Mouse (Mus musculus): ENCODE results near the gene Ppp1r3g. TPM values are rescaled to one million over a fixed set of nuclear protein-coding genes. Genes with fewer than 3 reads are reported as not detected.
A peak's percentile ranks its signal among the peaks of the same experiment; 100 is the strongest.
"Not testable (repeated sequence)": the region's sequence is repeated elsewhere in the genome, so short reads cannot be mapped to it uniquely, and the experiment has no call there.

The Ppp1r3g gene
- total RNA-seq (2022), result 1 to 10 TPM in 2 of 4 experiments, under 1 TPM in 2; 0.40 to 1.6 (median 0.98) TPM

DNA sequence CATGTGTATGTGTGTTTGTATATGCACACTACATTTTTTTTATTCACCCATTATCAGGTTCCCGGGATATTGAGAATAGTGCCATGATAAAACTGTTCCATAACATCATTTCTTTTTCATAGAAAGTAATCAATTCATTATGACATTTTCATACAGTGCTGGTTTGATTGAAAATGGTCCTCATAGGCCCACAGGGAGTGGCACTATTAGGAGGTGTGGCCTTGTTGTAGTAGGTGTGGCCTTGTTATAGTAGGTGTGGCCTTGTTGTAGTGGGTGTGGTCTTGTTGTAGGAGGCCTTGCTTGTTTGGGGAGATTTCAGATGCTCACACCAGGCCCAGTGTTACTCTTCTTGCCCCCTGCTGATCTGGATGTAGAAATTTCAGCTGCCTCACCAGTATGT, at the start of gene Ppp1r3g:
TSS of gene Ppp1r3g (plus strand) at position 301 of the 400 bp plus-strand sequence.
- no peak for DNase-seq (ENCODE audit: low spot score)

DNA sequence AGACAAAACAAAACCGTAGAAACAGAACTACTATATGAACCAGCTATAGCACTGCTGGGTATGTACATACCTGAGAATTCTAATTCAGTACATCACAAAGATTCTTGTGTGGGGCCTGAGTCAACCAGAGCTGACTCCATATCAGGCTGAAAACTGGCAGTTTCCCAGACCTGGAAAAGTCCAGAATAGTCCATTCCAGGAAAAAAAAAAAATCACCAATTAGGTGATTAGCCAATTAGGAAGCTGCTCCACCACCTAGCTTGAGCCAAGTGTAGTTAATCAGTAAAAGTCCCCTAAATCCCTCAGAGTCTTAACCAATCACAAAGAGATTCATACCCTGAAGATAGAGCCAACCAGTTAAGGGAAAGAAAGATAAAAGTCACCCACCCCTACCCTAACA, 47.2 kb upstream of the Ppp1r3g start:
- no peak for DNase-seq (ENCODE audit: low spot score)

DNA sequence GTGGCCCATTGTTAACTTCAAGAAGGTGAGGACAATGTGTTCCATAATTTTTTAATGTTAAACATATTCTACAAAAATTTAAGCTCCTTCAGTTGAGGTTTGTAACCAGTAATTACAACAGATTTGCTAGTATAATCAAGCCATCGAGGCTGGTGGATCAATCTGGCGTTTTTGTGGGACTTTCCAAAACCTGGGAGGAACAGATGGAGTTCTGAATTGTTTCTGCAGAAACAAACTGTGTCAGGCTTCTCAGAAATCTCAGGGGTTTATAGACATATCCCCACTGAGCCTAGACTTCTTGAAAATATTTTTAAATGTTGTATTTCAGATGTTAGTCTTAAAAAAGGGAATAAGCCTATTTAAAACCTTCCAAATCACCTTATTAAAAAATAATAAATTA, 20.6 kb upstream of the Ppp1r3g start:
- DNase-seq (ENCODE audit: low spot score), result no peak

DNA sequence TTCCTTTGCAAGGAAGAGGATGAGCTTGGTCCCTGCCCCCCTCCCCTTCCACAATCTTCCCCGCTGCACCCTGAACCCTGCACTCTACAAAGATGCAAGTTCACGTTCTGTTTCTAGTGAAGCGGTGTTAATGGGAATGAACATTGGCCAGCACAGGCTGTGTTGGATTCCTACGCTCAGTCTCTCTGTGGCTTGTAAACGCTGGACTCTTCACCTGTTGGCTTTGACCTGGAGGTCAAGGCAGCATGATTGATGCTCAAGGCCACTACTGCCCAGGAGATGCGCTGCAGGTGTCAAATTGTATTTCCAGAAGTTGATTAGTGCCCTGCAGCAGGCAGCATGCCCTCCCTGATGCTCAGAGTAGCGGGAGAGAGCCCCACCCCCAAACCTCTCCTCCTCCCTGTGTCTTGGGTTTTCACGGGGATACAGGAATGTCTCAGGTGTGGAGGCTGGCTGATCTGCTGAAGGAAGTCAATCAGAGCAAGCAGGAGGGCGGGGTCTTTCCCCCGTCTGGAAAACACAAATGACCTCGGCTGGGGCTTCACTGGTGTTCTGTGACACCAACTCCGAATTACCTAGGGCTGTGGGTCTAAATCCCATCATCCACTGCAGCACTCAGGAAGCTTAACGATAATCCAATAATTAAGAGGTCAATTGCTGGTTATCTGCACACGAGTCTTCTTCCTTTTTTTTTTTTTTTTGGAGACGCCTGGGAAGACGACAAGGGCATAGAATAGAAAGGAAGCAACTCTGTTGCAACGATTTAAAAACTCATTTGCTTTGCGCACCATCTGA, 18.6 kb upstream of the Ppp1r3g start:
- no peak for DNase-seq (ENCODE audit: low spot score)

DNA sequence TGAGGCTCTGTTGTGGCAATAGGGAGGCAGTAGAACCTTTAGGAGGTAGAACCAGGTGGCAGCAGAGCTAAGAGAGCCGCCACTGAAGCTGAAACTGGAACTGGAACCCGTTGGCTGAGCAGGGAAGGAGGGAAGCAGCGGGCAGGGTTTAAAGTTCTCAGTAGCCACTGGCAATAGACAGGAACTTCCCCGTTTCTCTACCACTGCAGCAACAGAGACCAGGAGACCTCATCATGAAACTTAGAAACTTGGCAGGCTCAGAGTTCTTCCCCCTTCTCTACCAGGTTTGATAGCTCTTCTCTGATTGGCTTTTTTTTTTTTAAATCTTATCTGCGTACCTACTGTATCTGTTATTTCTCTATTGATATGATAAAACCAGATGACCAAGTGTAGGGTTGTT, 17.7 kb upstream of the Ppp1r3g start:
- DNase-seq (ENCODE audit: low spot score), result no peak

DNA sequence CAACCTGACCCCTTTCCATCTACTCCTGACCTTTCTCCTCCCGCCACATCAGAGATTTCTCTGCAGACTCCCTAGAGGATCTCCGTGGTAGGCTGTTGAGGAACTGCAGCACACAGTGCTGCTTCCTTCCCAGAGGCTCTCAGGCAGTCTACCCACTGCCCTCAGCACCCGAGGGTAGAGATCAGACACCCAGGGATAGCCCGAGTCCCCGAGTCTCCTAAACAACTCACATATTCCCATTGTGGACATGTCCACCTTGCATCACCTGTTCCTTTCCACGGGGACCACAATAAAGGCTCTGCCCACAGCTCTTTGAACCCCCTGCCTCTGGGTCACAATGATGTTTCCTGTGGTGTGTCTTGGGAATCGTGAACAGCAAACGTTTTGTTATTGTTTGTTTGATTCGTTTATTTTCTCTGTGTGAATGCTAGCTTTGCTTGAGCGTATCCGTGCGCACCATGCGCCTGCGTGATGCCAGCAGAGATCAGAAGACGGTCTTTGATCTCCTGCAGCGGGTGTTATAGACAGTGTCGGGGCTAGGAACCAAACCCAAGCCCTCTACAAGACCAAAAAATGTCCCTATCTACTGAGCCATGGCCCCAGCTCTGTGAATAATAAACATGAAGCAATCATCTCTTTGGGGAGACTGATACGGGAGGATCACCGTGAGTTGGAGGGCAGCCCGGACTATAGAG, 11.8 kb upstream of the Ppp1r3g start:
- DNase-seq (ENCODE audit: low spot score), result no peak

DNA sequence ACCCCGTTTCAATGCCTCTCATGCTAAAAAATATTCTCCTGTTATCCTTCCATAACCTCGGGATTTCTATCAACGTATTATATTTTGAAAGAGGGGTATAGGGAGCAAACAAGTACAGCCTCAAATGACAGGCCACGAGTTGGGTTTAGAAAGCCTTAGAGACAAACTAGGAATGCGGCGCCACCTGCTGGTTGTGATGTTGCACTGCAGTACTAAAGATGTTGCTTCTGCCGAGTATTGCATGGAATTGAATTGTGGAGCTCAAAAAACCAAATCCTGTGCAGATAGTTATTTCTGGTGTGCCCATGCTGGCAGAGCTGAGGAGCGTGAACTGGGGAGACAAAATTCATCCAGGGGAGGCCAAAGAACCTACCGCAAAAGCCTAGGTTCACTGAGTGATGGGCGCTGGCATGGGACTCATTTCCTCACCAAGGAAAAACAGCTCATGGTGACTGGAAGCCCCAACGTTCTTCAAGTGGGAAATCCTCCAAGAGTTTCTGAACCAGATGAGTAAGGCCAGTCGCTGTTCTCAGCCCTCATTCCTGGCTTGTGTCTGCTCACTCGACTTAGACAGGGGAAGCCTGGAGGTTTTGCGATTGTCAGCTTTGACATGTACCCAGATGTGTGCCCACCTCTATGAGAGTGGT, 11.2 kb upstream of the Ppp1r3g start:
- DNase-seq (ENCODE audit: low spot score), result peak; percentile 61

DNA sequence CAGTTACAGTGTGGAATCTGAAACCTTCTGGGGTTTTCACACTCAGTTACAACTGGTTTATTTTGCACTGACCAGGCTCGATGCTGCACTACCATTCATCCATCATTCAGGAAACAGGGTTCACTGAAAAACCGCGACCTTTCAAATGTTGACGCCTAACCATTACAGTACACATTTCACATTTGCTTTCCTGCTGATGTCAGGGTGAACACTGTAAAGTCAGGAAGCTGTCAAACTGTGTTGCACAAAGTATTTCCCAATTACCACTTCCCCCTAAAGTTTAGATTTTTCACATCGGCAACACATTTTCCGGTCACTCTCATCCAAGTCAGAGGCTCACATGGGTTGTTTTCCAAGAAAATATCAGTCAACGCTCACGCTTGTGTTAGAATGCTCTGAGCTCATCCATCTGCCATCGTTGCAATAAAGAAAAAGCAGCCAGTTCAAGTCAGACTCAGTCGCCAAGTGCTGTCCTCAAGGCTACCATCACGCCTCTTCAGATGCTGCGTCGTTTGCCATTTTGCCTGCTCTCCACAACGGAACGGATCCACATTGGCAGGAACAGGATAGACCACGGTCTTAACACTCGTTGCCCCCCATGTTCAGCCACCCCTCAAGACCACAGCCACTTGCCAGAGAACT, 8.7 kb upstream of the Ppp1r3g start:
- no peak for DNase-seq (ENCODE audit: low spot score)

DNA sequence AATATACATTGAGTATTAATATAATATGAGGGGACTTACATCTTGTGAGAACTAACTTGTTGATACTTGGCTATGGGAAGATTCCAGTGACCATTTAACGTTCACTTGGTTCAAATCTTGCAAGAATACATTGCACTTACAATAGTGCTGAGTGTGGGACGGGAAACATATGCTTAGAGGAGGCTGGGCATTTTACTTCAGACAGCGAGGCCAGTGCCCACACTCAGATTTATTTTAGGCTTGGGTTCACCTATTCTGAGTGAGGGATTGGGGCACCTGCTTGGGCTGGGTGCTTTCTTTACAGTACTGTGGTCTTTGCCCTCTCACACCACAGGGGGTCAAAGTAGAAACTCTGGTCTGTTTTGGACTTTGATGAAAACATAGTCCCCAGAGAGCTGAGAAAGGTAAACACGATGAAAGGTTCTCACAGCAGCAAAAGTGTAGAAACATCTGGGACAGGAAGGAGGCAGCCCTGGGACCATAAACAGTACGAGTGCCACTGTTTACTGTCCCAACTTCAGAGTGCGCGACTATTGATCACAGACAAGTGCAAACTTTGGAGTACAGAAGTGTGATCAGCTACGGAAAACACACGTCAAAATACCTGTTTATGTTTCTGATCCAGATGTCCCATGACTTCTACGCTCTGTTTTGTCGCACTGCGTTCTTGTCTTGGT, 890 bp downstream of the Ppp1r3g start:
- no peak for DNase-seq (ENCODE audit: low spot score)

DNA sequence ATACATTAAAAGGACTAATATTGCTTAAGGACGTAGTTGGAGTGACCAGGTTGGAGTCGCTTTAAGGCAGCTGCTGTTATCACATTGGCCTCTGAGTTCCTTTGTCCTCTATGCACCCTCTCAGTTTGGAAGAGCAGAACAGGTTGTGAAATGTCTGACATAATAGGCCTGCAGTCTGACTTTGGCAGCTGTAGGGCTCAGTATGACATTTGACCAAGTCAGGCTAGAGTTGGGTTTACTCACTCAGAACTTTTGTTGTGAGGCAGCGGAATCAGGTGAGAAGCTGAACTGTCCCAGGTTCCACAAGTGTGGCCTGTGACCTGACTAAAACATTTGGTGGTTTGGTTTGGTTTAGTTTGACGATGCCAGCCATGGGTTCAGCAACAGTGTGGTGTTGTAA, 4.9 kb downstream of the Ppp1r3g start:
- no peak for DNase-seq (ENCODE audit: low spot score)

DNA sequence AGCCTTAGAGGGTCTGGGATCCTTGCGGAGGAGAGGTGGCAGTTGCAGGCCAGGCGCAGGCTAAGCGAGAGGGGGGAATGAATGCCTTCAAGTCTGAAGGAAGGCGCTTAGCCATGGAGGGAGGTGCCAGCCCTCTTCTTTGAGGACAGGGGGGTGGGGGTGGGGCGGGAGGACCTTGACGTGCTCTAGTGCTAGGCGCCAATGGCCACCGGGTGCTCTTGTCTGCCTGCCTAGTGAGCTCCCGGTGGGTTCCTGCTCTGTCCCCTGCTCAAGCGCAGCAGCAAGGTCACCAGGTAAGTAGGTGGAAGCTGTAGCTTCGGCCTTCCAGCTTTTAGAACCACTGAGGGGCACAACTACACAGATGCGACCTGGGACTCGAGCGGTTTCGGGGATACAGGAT, 9.1 kb downstream of the Ppp1r3g start:
- DNase-seq (ENCODE audit: low spot score), result no peak

DNA sequence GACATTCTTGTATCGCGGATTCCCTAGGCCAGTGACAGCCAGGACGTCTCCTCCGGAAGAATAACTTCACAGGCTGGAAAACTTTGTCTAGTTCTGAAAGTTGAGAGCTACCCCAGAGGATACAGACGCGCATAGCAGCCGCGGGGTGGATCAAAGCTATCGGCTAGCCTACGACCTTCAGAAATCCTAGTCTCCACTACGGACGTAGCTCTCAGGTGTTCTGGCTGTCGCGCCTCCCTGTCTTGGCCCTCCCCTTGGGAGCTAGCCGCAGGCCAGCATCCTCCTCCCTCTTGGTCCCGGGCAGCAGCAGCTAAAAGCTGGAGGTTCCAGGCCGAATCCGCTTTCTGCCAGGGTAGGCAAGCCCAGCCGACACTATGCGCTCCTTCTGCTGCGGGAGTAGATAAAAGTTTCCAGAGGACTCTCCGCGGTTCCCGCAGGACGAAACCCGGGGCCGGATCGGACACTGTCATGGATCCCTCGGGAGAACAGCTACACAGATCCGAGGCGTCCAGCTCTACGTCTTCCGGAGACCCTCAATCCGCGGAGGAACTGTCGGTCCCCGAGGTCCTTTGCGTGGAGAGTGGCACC, 9.6 kb downstream of the Ppp1r3g start:
- no peak for DNase-seq (ENCODE audit: low spot score)

DNA sequence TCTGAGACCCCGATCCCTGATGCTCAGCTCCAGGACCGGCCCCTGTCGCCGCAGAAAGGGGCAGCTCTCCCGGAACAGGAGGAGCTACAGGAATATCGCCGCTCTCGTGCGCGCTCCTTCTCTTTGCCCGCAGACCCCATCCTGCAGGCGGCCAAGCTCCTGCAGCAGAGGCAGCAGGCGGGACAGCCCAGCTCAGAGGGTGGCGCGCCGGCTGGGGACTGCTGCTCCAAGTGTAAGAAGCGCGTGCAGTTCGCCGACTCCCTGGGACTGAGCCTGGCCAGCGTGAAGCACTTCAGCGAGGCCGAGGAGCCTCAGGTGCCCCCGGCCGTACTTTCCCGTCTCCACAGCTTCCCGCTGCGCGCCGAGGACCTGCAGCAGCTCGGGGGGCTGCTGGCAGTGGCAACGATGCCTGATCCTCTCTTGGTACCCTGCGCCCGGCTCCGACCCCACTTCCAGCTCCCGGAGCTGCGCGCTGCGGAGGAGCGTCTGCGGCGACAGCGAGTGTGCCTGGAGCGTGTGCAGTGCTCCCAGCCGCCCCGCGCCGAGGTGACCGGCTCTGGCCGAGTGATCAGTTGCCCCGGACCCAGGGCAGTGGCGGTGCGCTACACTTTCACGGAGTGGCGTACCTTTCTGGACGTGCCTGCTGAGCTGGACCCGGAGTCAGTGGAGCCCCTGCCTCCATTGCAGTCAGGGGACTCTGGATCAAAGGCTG, 10.2 kb downstream of the Ppp1r3g start:
- DNase-seq (ENCODE audit: low spot score), result no peak

DNA sequence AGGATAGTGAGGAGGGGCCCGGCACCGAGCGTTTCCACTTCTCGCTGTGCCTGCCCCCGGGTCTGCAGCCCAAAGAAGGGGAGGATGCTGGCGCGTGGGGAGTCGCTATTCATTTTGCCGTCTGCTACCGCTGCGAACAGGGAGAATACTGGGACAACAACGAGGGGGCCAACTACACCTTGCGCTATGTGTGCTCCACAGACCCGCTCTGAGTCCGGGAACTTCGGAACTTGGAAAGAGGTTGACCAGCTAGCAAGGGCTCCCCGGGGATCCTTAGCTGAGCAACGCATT, 10.7 kb downstream of the Ppp1r3g start:
- no peak for DNase-seq (ENCODE audit: low spot score)

DNA sequence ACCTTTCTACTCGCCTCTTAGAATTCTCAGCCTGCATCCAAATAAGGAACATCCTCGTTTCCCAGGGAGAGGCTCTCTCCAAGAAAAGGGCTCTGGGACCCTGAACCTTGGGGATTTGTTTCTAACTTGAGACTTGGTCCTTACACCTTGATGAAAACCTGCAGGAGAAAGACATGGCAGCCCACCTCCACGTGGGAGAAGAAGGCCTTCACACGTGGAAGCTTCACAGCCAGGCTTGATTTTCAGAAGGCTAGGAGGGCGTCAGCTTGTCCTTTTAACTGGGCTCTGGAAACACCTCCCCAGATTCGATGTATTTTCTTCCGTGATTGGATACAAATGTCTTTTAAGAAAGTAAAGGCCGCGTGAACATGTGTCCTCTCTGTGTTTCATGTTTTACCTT, 11.2 kb downstream of the Ppp1r3g start:
- DNase-seq (ENCODE audit: low spot score), result no peak

DNA sequence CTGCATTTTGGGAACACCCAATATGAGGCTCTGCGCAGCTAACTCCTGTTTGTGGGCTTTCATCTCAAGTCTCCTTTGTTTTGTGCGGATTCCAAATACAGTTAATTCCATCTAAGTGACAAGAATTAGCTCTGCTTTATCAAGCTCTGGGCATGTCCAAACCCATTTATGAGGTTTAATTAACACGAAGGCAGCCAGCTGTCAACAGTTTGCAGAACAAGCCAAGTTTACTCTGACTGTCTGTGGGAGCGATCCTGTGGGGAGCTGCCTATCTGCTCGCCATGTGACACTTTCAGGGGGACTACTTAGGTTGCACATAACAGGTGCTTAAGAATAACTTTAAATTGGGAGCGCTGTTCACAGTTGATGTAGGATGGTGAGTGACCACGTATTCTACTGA, 18.3 kb downstream of the Ppp1r3g start:
- no peak for DNase-seq (ENCODE audit: low spot score)

DNA sequence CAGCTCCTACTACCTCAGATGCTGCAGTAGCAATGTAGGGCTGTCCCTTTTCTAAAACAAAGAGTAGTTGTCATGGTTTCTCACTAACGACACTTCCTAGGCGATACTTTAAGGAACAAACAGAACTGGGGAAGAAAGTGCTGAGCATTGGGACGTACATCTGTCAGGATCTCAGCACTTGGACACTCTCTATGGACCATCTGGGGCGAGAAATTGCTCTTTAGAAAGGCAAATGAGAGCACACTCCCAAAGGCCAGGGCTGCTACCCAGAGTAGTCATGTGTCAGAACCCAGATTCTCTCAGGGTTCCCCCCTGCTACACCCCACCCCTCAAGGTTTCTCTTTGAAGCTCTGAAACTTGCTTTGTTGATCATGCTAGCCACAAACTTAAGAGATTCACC, 21.8 kb downstream of the Ppp1r3g start:
- no peak for DNase-seq (ENCODE audit: low spot score)

DNA sequence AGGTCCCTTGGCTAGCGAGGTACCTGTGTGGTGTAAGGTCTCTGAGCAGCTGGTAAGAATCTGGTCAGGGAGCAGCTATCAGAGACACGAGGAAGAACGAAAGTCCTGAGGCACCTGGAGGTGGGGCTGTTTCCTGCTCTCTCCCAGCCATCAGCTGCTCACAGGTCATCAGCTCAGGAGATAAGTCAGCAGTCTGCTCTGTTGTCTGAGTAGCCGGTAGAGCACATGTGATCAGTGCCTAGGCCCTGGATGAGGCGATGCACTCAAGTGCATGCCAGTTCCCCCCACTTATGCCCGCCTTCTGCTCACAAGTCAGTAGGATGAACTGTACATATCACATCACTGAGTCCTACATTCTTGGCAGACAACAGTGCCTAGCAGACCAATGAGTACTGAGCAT, 24.3 kb downstream of the Ppp1r3g start:
- no peak for DNase-seq (ENCODE audit: low spot score)

DNA sequence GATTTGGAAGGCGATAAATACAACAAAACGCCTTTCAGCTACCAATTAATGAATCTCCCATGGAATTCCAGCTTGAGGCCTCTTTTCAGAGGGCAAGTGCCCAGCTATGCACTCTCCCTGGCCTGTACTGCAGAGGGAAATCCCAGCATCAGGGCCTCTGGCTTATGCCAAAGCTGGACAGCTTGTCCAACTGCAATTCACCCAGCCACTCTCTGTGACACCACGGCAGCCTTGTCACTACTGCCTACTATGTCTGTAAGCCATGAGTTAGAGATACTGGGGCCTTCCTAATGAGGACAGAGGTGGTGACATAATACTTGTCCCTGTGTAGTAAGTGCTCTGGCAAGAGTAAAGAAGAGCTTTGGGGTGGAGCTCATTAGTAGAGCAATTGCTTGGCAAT, 30.7 kb downstream of the Ppp1r3g start:
- DNase-seq (ENCODE audit: low spot score), result no peak

DNA sequence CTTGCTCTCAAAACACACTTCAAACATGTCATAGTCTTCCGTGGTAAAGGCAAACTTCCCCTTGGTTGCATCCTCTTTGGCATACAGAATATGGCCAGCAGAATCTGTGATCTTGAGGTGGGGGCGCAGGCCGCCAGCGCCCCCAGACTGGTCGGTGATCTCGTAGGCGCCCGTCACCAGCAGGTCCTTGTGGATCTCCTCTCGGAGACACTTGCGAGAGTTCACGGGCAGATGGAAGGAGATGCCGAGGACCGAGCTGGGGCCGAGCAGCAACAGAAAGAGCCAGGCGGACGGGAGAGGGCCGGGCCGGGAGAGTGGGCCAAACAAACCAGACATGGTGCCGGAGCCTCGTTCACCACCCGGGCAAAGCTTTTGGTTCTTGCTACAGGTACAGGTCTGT, 32.5 kb downstream of the Ppp1r3g start:
- not testable (repeated sequence) for DNase-seq (ENCODE audit: low spot score)

DNA sequence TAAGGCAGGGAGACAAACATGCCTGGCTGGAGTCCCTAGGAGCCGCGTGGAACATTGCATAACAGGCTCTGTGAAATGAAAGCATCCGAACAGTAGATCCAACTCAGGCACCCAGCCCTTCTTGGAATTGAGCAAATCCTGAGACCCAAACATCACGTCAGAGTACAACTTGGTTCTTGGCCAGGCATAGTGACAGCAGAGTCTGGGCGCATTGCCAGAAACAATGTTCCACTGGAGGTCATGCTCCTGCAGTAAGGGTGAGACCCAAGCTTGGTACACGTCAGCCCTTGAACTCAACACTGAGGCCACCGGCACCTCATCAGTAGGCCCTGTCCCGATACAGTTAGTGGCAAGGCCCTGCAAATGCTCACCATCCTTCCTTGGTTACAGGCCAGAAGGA, 35.4 kb downstream of the Ppp1r3g start:
- peak; percentile 88 for DNase-seq (ENCODE audit: low spot score)
